Mouse (Mus musculus): Measurements from ENCODE around the gene Fmnl2.

- TF ChIP-seq POLR2A (IDR thresholded peaks at IDR 0.05; ENCODE audit: borderline replicate concordance, low read depth, low read length) (no peak), CTCF (IDR thresholded peaks at IDR 0.05; ENCODE audit: low read depth, low read length) (no peak)
These were observed 98.2 kb downstream of the Fmnl2 start for GRCm38 (mm10) chr2:52955831-52956230.

Measured in bone marrow macrophage, adult 2 months (primary cell).